Mouse (Mus musculus): Measurements from ENCODE around the gene Atp2b2. TPM values are rescaled to one million over a fixed set of nuclear protein-coding genes. Genes with fewer than 3 reads are reported as not detected.

Gene Atp2b2
- polyA plus RNA-seq, 1 experiment from 2014 or later: 14.8 TPM

- no peaks in the 10 kb centered on the region for H3K9me3 ChIP-seq
- no peaks in the 10 kb centered on the region for H3K36me3 ChIP-seq
- H3K27ac ChIP-seq: no peak overlapping the region
- no peaks in the 10 kb centered on the region for H3K4me1 ChIP-seq
- no peak overlapping the region for H3K4me3 ChIP-seq
- no peak for ATAC-seq (ENCODE audit: low FRiP score, low read depth)
- WGBS: 87% methylated on average over 7 of the region's 7 CpGs
- no peaks in the 10 kb centered on the region for H3K27me3 ChIP-seq (replicated peaks)
- H3K9ac ChIP-seq: no peak overlapping the region
- no peak overlapping the region for H3K4me2 ChIP-seq (replicated peaks)
Measured at GRCm38 (mm10) chr6:114055311-114055710, 12.9 kb upstream of the Atp2b2 start.

GRCm38 (mm10) chr6:114044962-114045361 is 2.5 kb upstream of the Atp2b2 start:
- Histone ChIP-seq H3K4me2 (replicated peaks) (no peak overlapping the region), H3K4me1 (peaks cover 5% of the 10 kb centered on the region; the same call in 1 of the 2 replicates), H3K27me3 (replicated peaks) (peaks cover 40% of the 10 kb centered on the region), H3K4me3 (no peak overlapping the region), H3K9ac (no peak overlapping the region), H3K36me3 (no peaks in the 10 kb centered on the region), H3K9me3 (no peaks in the 10 kb centered on the region), H3K27ac (no peak overlapping the region)
- WGBS: 79% methylated on average over 8 of the region's 8 CpGs
- no peak for ATAC-seq (ENCODE audit: low FRiP score, low read depth)

GRCm38 (mm10) chr6:114042836-114043235 is 423 bp upstream of the Atp2b2 start:
- Histone ChIP-seq H3K36me3 (no peaks in the 10 kb centered on the region), H3K27ac (no peak overlapping the region), H3K4me1 (peaks cover 5% of the 10 kb centered on the region; the same call in 1 of the 2 replicates), H3K27me3 (replicated peaks) (peaks cover 45% of the 10 kb centered on the region), H3K9ac (no peak overlapping the region), H3K9me3 (no peaks in the 10 kb centered on the region), H3K4me3 (no peak overlapping the region), H3K4me2 (replicated peaks) (no peak overlapping the region)
- 90% methylated on average over 7 of the region's 7 CpGs for WGBS
- no peak for ATAC-seq (ENCODE audit: low FRiP score, low read depth)

GRCm38 (mm10) chr6:114041911-114042284 is 515 bp downstream of the Atp2b2 start:
- Histone ChIP-seq H3K4me3 (peak overlapping the region; percentile 53), H3K4me1 (peaks cover 5% of the 10 kb centered on the region; the same call in 1 of the 2 replicates), H3K9me3 (no peaks in the 10 kb centered on the region), H3K27ac (no peak overlapping the region), H3K27me3 (replicated peaks) (peaks cover 45% of the 10 kb centered on the region), H3K36me3 (no peaks in the 10 kb centered on the region), H3K9ac (peak overlapping the region; percentile 58), H3K4me2 (replicated peaks) (peak overlapping the region; percentile 99)
- WGBS: under 1% methylated on average over 17 of the region's 52 CpGs
- no peak for ATAC-seq (ENCODE audit: low FRiP score, low read depth)

- H3K4me3 ChIP-seq: peak overlapping the region; percentile 53
- WGBS: 3% methylated on average over 37 of the region's 39 CpGs
- ATAC-seq (ENCODE audit: low FRiP score, low read depth): no peak
- peaks cover 5% of the 10 kb centered on the region; the same call in 1 of the 2 replicates for H3K4me1 ChIP-seq
- no peak overlapping the region for H3K27ac ChIP-seq
- H3K9ac ChIP-seq: peak overlapping the region; percentile 58
- H3K27me3 ChIP-seq (replicated peaks): peaks cover 45% of the 10 kb centered on the region
- H3K9me3 ChIP-seq: no peaks in the 10 kb centered on the region
- H3K36me3 ChIP-seq: no peaks in the 10 kb centered on the region
- peak overlapping the region; percentile 99 for H3K4me2 ChIP-seq (replicated peaks)
Measured at GRCm38 (mm10) chr6:114041097-114041910, 1.1 kb downstream of the Atp2b2 start.

GRCm38 (mm10) chr6:114035704-114036103 is 6.7 kb downstream of the Atp2b2 start:
- H3K4me3 ChIP-seq: no peak overlapping the region
- no peaks in the 10 kb centered on the region for H3K36me3 ChIP-seq
- no peaks in the 10 kb centered on the region for H3K9me3 ChIP-seq
- WGBS: 61% methylated on average over 3 of the region's 3 CpGs
- no peak for ATAC-seq (ENCODE audit: low FRiP score, low read depth)
- H3K27ac ChIP-seq: no peak overlapping the region
- H3K27me3 ChIP-seq (replicated peaks): peaks cover 11% of the 10 kb centered on the region
- no peaks in the 10 kb centered on the region for H3K4me1 ChIP-seq
- H3K4me2 ChIP-seq (replicated peaks): no peak overlapping the region
- no peak overlapping the region for H3K9ac ChIP-seq

GRCm38 (mm10) chr6:114032822-114033221 is 9.6 kb downstream of the Atp2b2 start:
- Histone ChIP-seq H3K27ac (no peak overlapping the region), H3K36me3 (no peaks in the 10 kb centered on the region), H3K4me2 (replicated peaks) (no peak overlapping the region), H3K9ac (no peak overlapping the region), H3K4me1 (no peaks in the 10 kb centered on the region), H3K9me3 (no peaks in the 10 kb centered on the region), H3K4me3 (no peak overlapping the region), H3K27me3 (replicated peaks) (no peaks in the 10 kb centered on the region)
- WGBS: 86% methylated on average over 8 of the region's 8 CpGs
- no peak for ATAC-seq (ENCODE audit: low FRiP score, low read depth)

GRCm38 (mm10) chr6:114023794-114024193 is 18.6 kb downstream of the Atp2b2 start:
- H3K4me1 ChIP-seq: no peaks in the 10 kb centered on the region
- H3K27ac ChIP-seq: no peak overlapping the region
- no peaks in the 10 kb centered on the region for H3K9me3 ChIP-seq
- H3K9ac ChIP-seq: no peak overlapping the region
- no peak overlapping the region for H3K4me2 ChIP-seq (replicated peaks)
- H3K27me3 ChIP-seq (replicated peaks): no peaks in the 10 kb centered on the region
- no peaks in the 10 kb centered on the region for H3K36me3 ChIP-seq
- 64% methylated on average over 2 of the region's 2 CpGs for WGBS
- ATAC-seq (ENCODE audit: low FRiP score, low read depth): no peak
- no peak overlapping the region for H3K4me3 ChIP-seq

- H3K4me2 ChIP-seq (replicated peaks): no peak overlapping the region
- 83% methylated on average over 9 of the region's 9 CpGs for WGBS
- no peaks in the 10 kb centered on the region for H3K4me1 ChIP-seq
- H3K9me3 ChIP-seq: no peaks in the 10 kb centered on the region
- H3K27ac ChIP-seq: no peak overlapping the region
- H3K9ac ChIP-seq: no peak overlapping the region
- H3K4me3 ChIP-seq: no peak overlapping the region
- no peaks in the 10 kb centered on the region for H3K36me3 ChIP-seq
- no peaks in the 10 kb centered on the region for H3K27me3 ChIP-seq (replicated peaks)
- no peak for ATAC-seq (ENCODE audit: low FRiP score, low read depth)
Measured at GRCm38 (mm10) chr6:114022104-114022503, 20.3 kb downstream of the Atp2b2 start.

- Histone ChIP-seq H3K27me3 (replicated peaks) (no peaks in the 10 kb centered on the region), H3K36me3 (no peaks in the 10 kb centered on the region), H3K27ac (no peak overlapping the region), H3K9ac (no peak overlapping the region), H3K4me2 (replicated peaks) (no peak overlapping the region), H3K4me1 (no peaks in the 10 kb centered on the region), H3K9me3 (no peaks in the 10 kb centered on the region), H3K4me3 (no peak overlapping the region)
- WGBS: 66% methylated on average over 5 of the region's 5 CpGs
- ATAC-seq (ENCODE audit: low FRiP score, low read depth): no peak
Measured at GRCm38 (mm10) chr6:114013801-114014200, 28.6 kb downstream of the Atp2b2 start.

- no peaks in the 10 kb centered on the region for H3K9me3 ChIP-seq
- ATAC-seq (ENCODE audit: low FRiP score, low read depth): no peak
- WGBS: 3% methylated on average over 9 of the region's 9 CpGs
- H3K4me3 ChIP-seq: no peak overlapping the region
- H3K4me2 ChIP-seq (replicated peaks): no peak overlapping the region
- no peaks in the 10 kb centered on the region for H3K27me3 ChIP-seq (replicated peaks)
- H3K9ac ChIP-seq: no peak overlapping the region
- H3K4me1 ChIP-seq: no peaks in the 10 kb centered on the region
- H3K27ac ChIP-seq: no peak overlapping the region
- no peaks in the 10 kb centered on the region for H3K36me3 ChIP-seq
Measured at GRCm38 (mm10) chr6:114012834-114013233, 29.6 kb downstream of the Atp2b2 start.

GRCm38 (mm10) chr6:114011976-114012375 is 30.4 kb downstream of the Atp2b2 start:
- H3K4me3 ChIP-seq: no peak overlapping the region
- no peak overlapping the region for H3K9ac ChIP-seq
- H3K9me3 ChIP-seq: no peaks in the 10 kb centered on the region
- no peak for ATAC-seq (ENCODE audit: low FRiP score, low read depth)
- H3K36me3 ChIP-seq: no peaks in the 10 kb centered on the region
- WGBS: 90% methylated on average over 6 of the region's 6 CpGs
- no peaks in the 10 kb centered on the region for H3K27me3 ChIP-seq (replicated peaks)
- no peak overlapping the region for H3K4me2 ChIP-seq (replicated peaks)
- H3K27ac ChIP-seq: no peak overlapping the region
- no peaks in the 10 kb centered on the region for H3K4me1 ChIP-seq

- H3K4me3 ChIP-seq: no peak overlapping the region
- no peaks in the 10 kb centered on the region for H3K9me3 ChIP-seq
- H3K36me3 ChIP-seq: no peaks in the 10 kb centered on the region
- H3K4me2 ChIP-seq (replicated peaks): no peak overlapping the region
- no peak for ATAC-seq (ENCODE audit: low FRiP score, low read depth)
- no peak overlapping the region for H3K9ac ChIP-seq
- no peaks in the 10 kb centered on the region for H3K27me3 ChIP-seq (replicated peaks)
- 73% methylated on average over 3 of the region's 3 CpGs for WGBS
- H3K4me1 ChIP-seq: no peaks in the 10 kb centered on the region
- no peak overlapping the region for H3K27ac ChIP-seq
Measured at GRCm38 (mm10) chr6:114003796-114004195, 38.6 kb downstream of the Atp2b2 start.
